Mouse (Mus musculus) adrenal gland, adult (tissue): ENCODE results near the gene Echdc3.

ENCODE experiments used
- DNase-seq, 2 experiments: peaks; one replicate each; pipeline ENCODE4 v3.0.0; 2022 to 2023; ENCODE audit warnings: low spot score in 1 of 2; ENCODE audit not compliant: inconsistent age in 2 of 2

The Echdc3 gene

DNA sequence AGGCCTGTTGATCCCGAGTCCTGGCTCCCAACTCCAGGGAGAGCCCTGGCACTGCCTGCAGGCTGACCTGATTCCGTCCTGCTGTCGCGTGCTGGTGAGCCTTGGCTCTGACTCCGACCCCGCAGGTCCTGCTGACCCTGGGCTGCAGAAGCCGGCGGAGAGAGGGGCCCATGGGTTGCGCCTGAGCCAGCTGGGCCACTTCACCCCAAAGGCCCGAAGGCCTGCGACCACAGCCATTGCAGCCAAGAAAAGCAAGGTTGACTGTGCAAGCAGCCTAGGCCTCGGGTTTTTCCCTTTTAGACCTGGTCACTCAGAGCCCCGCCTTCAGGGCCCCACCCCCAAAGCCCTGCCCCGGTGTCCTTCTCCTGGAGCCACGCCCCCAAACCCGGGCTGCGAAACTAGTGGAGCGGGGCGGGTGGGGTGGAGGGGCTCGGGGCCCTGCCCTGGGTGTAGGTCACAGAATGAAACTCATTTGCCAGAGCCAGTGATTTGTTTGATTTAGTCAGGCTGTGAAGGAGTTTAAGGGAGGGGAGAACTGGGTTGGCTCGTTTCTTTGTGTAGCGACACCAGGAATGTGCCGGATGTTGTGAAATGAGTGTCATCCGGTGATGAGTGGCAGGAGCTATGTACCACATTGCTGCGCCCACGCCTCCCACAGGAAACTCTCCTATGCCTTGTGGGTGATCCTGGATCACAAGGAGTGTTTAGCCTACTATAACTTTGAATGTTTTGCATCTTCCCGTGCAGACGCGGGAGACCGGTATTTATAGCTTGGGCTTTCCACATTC, at the start of gene Echdc3:
Echdc3 (minus strand) TSS at position 310 of the 788 bp plus-strand sequence.
- DNase-seq: peak; percentile 93 to 97

DNA sequence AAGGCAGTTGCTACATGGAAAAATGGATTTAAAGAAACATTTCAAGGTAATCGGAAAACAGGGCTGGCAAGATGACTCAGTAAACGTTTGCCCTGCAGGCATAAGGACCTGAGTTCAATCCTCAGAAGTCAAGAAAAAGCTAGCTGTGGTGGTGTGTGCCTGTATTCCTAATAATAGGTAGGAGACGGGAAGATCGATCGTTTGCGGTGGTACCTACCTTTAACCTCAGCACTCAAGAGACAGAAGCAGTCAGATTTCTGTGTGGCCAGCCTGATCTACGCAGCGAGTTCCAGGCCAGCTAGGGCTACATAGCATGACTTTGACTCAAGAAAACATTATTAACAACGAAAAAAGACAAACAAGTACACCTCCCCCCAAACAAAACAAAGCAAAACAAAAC, 48.9 kb upstream of the Echdc3 start:
- no peak for DNase-seq

DNA sequence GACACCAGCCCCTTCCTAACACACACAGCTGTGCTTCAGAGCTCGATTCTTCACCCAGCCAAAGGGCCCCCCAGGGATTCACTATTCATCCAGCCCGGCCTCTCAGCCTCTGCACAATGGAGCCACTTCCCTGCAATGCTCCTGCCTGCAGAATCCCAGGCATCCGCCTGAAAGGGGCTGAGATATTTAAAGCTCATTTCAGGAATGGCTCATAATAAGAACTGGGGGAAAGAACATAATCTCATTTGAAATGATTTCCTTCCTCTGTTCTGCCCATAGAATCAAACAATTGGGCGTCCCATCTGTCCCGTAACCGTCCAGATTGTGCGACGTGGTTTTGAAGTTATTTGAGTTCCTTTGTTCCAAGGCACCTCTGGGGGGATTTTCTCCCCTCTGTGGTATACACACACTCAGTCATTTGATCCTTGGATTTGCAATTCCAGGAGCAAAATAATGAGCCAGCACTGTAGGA, 48.4 kb upstream of the Echdc3 start:
- DNase-seq: no peak

DNA sequence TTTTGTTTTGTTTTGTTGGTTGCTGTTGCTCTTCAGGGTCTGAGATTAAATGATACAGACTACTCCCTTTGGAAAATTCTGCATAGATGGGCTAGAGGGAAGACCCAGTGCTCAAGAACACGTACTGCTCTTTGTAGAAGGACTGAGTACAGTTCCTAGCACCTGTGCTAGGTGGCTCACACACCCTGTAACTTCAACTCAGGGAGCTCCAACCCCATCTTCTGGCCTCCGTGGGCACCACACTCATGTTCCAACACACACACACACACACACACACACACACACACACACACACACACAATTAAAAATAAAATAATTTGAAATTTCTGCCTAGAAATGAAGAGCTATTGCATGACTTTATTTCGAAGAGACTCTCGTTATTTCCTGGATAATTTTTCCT, 47.8 kb upstream of the Echdc3 start:
- DNase-seq: no peak

DNA sequence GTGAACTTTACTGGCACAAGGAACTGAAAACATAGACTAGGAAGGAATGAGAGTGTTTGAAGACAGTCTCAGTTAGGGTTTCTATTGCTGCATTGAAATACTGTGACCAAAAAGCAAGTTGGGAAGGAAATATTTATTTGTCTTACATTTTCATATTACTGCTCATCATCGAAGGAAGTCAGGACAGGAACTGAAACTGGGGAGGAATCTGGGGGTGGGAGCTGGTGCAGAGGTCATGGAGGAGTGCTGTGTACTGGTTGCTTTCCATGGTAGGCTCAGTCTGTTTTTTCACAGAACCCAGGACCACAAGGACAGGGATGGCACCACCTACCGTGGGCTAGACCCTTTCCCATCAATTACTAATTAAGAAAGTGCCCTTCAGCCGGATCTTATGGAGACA, 46.3 kb upstream of the Echdc3 start:
- no peak for DNase-seq

DNA sequence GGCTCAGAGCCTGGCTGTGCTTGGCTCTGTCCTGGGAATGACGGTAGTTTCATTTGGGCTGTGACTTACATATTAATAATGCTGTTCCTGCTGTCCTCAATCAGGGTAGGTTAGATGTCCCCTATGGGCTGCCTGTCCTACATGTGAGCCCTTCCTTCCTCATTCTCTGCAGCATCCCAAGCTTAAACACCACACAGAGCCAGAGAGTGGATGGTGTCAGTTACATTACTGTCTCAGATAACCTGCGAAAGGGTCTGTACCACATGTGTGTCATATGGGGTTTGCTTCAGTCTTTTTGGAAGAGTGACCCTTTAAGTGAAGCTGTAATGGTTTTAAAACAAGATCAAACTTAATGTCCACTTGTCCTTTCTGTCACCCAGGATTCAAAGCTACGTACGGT, 45.2 kb upstream of the Echdc3 start:
- DNase-seq: no peak

DNA sequence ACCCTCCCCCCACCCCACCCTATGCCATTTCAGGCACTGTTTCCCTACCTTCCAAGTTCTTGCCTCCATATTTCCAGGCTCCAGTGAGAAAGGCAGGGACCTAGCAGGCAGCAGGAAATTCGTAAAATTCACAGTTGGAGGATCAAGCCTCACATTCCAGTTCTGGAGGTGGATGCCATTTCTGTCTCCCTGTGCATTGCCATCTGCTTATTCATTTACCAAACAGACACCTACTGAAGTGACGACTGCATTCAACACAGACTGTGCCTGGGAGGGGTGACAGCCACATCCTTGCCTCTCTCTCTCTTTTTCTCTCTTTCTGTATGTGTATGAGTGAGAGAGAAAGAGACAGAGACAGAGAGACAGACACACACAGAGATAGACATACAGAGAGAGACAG, 44.3 kb upstream of the Echdc3 start:
- no peak for DNase-seq

DNA sequence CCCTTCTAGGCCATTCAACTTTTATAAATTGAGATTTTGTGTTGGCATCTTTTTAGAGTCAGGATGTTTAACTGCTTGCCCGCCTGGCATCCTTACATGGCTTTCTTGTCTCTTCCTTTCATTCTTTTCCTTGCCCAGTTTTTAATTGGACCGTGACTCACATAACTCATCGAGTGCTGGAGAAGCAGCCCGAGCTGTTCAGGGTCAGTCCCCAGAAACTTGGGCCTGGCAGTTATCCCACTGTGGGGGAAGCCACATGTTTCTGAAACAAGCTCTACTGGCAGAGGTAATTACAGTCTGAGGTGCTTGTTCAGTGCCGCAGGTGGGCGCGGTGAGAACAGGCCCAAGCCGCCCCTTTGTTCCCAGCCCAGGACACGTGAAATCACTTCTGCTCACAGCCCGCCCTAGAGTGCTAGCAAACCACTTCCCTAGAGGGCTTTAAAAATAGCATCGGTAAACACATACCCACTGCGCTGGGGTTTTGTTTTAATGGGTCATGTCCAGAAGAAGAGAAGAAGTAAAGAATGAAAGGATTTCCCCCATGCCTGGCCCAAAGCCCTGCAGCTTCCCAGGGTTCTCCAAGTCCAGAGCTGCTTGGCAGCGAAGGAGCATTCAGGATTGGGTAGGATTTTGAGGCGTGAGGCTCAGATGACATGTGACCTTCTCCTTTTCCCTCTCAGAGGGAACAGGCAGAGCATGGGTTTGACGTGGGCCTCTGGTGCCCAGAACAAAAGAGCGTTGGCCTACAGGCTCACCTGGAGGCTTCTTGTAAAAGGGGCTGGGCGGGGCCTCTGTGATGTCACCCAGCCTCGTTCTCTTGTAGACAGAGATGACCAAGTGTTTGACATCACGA, 43.4 kb upstream of the Echdc3 start:
- peak; percentile 78 to 90 for DNase-seq

DNA sequence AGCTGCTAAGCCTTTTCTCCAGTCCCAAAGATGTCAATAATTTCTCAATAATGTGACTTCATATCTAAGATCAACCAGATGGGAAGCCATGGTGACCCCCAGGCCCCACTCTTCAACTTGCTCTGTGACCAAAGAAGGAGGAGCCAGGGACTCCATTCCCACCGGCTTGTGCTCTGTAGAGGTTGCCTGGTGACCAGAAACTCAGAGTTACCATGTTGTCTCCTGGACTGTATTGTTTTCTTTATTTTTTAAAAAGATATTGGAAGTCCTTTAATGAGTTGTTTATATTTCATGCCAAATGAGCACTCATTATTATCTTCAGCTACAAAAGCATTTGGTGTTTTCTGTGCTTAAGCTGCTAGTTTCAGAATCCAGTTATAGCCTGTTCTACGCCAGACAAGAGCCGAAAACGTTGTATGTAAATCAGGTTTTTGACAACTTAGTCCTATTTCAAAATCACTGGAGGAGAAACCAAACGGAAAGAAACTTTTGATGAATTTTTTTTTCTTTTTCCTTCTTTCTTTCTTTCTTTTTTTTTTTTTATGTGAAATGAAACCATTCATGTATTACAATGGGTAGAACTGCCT, 42.7 kb upstream of the Echdc3 start:
- DNase-seq: no peak

DNA sequence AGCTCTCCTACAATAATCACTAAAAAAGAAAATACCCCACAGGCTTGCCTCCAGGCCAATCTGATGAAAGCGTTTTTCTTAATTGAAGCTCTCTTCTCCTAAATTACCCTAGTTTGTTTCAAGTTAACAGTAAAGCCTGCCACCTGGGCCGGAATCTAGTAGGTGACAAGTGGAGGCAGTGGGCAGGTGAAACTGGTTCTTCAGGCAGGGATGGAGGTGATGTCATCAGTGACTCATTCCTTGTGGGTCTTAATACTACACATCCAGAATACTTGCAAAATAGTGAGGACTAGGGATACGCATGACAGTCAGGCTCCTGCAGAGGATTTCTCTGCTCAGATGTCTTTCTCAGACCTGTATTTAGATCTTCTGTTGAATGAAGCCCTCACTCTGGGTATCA, 39.7 kb upstream of the Echdc3 start:
- DNase-seq: no peak

DNA sequence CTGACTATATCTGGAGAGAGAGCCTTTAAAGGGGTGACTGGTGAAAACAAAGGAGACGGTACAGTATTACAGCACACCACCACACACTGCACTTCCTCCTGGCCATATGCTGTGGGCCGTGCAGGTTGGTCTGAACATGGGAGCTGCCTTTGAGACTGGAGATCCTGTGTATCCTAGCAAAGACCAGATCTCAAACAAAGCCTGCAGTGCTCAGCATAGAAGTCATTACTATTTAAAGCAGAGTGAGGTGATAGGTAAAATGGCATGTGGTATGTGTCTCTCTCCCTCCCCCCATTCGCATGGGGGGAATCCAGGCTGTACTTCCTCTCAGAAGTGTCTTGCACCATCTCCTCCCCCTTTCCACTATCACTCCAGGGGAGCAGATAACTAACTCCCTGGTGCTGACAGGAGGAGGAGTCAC, 38.3 kb upstream of the Echdc3 start:
- no peak for DNase-seq

DNA sequence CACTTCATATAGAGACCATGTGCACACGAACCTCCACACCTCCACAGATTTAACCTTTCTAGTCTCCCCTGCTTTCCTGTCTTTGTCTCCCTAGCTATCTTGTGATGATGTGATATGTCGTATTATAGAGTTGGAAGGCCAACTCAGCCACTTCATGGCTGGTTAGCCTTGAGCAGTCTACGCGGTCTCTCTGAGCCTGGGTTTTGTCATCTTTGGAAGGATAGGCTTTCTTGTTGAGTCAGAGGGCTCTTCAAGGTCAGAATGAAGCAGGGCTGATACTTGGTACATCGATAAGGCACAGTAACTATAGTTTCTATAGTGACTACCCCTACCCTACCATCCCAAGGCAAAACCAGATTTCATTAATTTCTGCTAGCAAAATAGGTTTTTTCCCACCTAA, 28.6 kb upstream of the Echdc3 start:
- peak; percentile 40 to 73 for DNase-seq

DNA sequence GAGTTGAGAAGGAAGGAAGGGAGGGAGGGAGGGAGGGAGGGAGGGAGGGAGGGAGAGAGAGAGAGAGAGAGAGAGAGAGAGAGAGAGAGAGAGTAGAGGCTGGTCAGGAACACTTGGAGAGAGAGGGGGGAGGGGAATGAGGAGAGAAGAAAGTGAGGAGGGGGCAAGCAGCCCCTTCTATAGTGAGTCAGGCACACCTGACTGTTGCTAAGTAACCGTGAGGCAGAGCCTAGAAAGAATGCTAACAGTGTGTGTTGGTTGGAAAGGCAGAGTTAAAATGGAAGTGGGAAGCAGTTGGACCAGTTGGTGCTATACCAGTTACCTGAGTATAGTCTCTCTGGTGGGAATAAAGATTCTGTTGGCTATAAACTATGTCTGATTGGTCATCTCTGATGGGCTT, 27.2 kb upstream of the Echdc3 start:
- no peak for DNase-seq

DNA sequence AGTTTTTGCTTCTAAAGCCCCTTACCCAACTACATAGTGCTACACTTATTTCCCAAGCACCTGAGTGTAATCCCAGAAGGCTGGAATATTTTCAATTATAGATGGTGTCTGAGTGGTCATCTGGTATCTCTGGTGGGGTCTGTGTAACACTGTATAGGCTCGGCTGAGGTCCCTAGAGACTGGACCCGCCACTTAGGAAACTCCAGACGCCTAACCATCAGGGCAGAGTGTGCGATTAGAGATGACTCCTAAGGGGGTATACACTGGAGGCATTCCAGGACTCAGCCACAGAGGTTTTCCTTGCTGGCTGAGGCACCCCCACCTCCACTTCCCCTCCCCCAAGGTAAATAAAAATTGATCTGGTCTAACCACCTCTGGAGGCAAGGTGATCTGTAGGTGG, 26.5 kb upstream of the Echdc3 start:
- no peak for DNase-seq

DNA sequence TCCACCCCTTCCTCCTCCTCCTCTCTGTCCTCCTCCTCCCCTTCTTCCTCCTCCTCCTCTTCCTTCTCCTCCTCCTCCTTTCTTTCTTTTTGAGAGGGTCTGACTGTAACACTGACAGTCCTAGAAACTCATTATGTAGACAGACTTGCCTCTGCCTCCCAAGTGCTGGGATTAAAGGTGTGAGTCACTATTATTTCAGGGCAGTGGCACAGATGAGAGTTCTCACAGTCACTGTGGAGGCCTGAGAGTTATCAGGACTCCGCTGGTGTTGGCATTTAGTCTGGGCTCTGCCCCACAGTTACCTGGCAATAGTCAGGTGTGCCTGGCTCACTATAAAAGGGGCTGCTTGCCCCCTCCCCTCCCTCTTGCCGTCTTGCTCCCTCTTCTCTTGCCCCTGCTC, 25.8 kb upstream of the Echdc3 start:
- DNase-seq: no peak

DNA sequence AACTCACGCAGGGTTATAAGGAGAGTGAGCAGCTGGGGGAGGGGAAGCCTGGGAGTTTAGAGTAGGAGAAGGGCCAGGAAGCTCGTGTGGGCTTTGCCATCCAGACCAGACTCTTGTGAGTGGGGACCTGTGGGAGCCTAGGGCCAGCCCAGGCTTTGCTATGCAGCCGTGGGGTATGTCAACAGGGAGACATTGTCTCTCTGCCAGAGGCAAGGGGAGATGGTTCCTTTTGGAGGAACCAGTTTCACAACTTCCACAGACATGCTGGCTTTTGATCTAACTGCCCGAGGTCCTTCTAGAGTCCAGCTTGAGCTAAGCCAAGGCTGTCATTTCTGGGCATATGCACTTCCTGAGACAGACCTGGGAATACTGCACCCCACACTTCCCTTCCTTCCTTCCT, 25.4 kb upstream of the Echdc3 start:
- no peak for DNase-seq

DNA sequence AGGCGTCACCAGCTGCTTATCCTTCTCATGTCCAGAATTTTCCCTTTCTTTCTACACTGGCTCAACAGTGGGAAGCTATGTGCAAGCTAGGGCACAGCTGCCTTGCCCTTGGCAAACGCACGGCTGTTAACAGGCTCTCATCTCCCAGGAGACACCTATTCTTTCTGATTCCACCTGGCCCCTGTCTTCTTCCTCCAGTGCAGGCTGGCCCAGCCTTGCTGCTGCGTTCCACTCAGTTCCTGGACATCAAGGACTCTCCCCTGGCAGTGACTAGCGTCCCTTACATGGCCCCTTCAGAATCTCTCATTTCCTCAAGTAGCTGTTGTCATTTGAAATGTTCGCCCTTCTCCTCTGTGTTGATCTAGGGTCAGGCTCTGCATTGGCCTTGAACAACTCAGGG, 20.5 kb upstream of the Echdc3 start:
- DNase-seq: peak in 1 of 2 experiments; percentile 62

DNA sequence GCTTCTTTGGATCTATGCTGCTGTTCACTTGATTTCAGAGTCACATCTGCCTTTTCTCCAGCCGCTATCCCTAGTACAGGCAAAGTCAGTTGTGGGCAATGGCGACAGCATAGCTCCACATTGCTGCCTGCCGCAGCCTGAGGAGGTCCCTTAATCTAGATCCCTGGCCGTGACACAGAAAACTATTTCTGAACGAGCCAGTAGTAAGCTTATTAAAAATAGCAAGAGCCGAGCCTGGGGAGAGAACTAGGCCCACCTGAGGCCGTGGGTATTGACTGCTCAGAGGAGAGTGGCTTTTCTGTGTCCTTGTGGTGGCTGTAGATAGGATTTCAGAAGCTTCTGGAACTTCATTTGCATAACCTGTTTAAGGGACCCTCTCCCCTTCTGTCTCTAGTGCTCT, 19.9 kb upstream of the Echdc3 start:
- no peak for DNase-seq

DNA sequence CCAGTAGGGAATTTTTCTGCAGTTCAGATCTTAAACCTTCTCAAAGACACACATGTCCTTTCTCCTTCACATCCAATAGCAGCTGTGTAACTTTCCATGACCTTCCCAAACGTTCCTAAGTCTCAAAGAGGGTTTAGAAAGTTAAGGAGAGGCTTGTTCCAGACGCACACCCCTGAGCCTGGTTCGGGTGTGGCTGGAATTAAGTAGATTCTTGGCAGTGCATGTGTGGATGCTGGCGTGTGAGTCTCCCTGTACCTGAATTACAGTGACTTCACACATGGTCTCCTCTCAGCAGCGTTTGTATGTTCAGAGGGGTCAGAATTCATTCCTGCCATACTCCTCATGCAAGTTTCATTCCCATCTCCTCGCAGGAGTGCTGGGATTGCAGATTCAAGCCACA, 18.0 kb upstream of the Echdc3 start:
- DNase-seq: no peak

DNA sequence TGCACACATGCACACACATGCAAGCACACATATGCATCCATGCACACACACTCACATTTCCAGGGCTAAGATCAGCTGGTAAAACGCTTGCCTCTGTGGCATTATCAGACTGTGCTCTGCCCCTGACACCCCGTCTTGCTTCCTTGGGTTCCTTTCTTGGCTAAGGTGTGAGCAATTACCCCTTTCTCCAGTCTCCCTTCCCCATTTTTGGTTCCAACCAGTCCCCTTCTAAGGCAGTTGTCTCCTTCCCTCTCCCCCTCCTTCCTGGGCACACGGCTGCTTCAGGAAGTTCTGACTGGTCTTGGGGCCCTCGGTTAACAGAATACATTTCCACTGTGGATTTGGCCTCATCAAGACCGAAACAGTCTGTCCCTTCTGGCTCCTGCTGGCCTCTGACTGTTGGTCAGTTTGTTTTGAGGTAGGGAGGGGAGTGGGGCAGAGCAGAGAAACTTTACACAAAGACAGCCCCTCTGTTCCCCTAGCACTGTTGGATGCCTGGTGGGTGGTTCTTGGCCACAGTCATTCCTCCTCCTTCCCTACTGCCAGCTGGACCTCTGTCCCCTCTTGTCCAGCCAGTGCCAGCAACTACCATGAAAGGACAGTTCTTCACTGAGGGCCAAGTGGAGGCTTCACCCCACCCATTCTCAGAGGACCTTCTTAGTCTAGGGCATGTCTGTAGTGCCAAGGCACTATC, 16.9 kb upstream of the Echdc3 start:
- DNase-seq: no peak

DNA sequence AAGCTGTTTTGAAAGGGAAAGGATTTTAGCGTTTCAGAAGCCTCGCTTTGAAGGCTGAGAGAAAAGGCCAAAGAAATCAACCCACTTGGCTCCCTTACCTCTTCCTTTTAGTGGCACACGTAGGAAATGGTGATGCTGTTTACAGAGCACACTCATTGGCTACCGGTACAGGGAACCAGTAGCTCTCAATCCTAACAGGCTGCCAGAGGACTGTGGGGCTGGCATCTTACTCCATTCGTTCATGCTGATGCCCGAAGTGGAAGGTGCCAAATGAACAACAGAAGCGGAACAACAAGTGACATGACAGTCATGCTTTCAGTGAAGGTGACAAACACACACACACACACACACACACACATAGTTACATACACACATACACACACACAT, 14.2 kb upstream of the Echdc3 start:
- no peak for DNase-seq
